Mouse (Mus musculus) limb, embryonic 10.5 days (tissue): ENCODE data around the gene Rinl. TPM values are rescaled to one million over a fixed set of nuclear protein-coding genes. Genes with fewer than 3 reads are reported as not detected.

ENCODE experiments used
- DNase-seq: peaks from one replicate; pipeline ENCODE4 v3.0.0-alpha.2; 2017; ENCODE audit warnings: low spot score
- H3K27ac ChIP-seq: fragments of 300-500 bp; sonication (generic); 2 replicates; pipeline ENCODE4 v1.5.1; 2016; ENCODE audit warnings: mild to moderate bottlenecking
- H3K27me3 ChIP-seq: fragments of 300-500 bp; sonication (generic); 2 replicates; pipeline ENCODE4 v1.6.1; 2016; ENCODE audit warnings: low read depth, mild to moderate bottlenecking; ENCODE audit not compliant: poor library complexity, severe bottlenecking
- H3K36me3 ChIP-seq: fragments of 300-500 bp; sonication (generic); 2 replicates; pipeline ENCODE4 v1.6.1; 2016; ENCODE audit warnings: mild to moderate bottlenecking, moderate library complexity
- H3K4me1 ChIP-seq: fragments of 300-500 bp; sonication (generic); 2 replicates; pipeline ENCODE4 v1.6.1; 2016
- H3K4me3 ChIP-seq: fragments of 300-500 bp; sonication (generic); 2 replicates; pipeline ENCODE4 v1.5.1; 2016; ENCODE audit warnings: mild to moderate bottlenecking, moderate library complexity
- H3K9me3 ChIP-seq: fragments of 300-500 bp; sonication (generic); replicated peaks from 2 replicates; pipeline ENCODE4 v1.6.1; 2016; ENCODE audit warnings: mild to moderate bottlenecking
- WGBS: fragments of 180-500 bp; shearing (Covaris S2); methylation state at CpG from one replicate; pipeline ENCODE4 v1.1.7; 2016; 5-methylcytosine and 5-hydroxymethylcytosine counted together
- polyA plus RNA-seq: library from polyadenylated mRNA; unstranded; fragments of >200 nt; fragmentation: Nextera tagmentation; extraction: Ambion mirVana; gene quantifications from 2 replicates; pipeline ENCODE4 v1.2.1, GENCODE M21; 2016

Gene Rinl
- polyA plus RNA-seq, result 2.7 and 3.0 TPM in 2 replicates

GRCm38 (mm10) chr7:28788307-28789195 is at the start of gene Rinl:
Gene Rinl (plus strand): TSS chr7:28788969.
- DNase-seq, result no peak
- no peaks in the 10 kb centered on the region for H3K27me3 ChIP-seq
- peaks cover 51% of the 10 kb centered on the region for H3K4me1 ChIP-seq
- no peaks in the 10 kb centered on the region for H3K9me3 ChIP-seq
- peaks cover 34% of the 10 kb centered on the region for H3K36me3 ChIP-seq
- whole genome bisulfite sequencing, result 64% methylated on average over 5 of the region's 5 CpGs
- H3K4me3 ChIP-seq, result no peak within 1 kb of the TSS; the same call in 1 of the 2 replicates
- H3K27ac ChIP-seq, result peak within 1 kb of the TSS; percentile 75

GRCm38 (mm10) chr7:28739829-28740228 is 48.9 kb upstream of the Rinl start:
- DNase-seq, result no peak
- Histone ChIP-seq H3K9me3 (no peaks in the 10 kb centered on the region), H3K4me3 (no peak overlapping the region), H3K4me1 (peaks cover 13% of the 10 kb centered on the region), H3K36me3 (peaks cover 64% of the 10 kb centered on the region), H3K27me3 (no peaks in the 10 kb centered on the region), H3K27ac (no peak overlapping the region)
- 96% methylated on average over 21 of the region's 21 CpGs for WGBS

- Histone ChIP-seq H3K27me3 (no peaks in the 10 kb centered on the region), H3K27ac (peak overlapping the region; percentile 95), H3K9me3 (no peaks in the 10 kb centered on the region), H3K36me3 (peaks cover 65% of the 10 kb centered on the region), H3K4me3 (peak overlapping the region; percentile 73), H3K4me1 (peaks cover 13% of the 10 kb centered on the region)
- WGBS, result 46% methylated on average over 9 of the region's 9 CpGs
- DNase-seq, result no peak
Observed at GRCm38 (mm10) chr7:28740949-28741348, 47.8 kb upstream of the Rinl start.

DNA sequence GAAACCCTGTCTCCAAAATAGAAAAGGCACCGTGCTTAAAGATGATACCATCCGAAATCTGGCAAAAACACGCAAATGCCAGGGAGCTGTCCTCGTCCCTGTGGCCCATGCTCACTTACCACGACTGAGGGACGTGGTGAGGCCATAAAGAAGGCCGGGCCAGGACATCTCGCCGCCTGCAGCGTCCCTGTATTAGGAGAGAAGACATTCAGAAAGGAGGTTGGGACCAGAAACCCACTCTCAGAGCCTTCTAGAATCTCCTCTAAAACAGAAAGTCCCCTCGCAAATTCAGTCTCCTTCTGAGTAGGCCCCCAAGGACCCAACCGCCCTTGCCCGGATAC is 47.4 kb upstream of the Rinl start:
- Histone ChIP-seq H3K36me3 (peaks cover 65% of the 10 kb centered on the region), H3K9me3 (no peaks in the 10 kb centered on the region), H3K4me1 (peaks cover 13% of the 10 kb centered on the region), H3K4me3 (peak overlapping the region; percentile 73), H3K27me3 (no peaks in the 10 kb centered on the region), H3K27ac (peak overlapping the region; percentile 95)
- 2% methylated on average over 13 of the region's 13 CpGs for WGBS
- no peak for DNase-seq

GRCm38 (mm10) chr7:28741709-28742438 is 46.9 kb upstream of the Rinl start, which contains the start of the genes Mrps12 and Sars2:
Gene Mrps12 (minus strand): TSS chr7:28741820.
Gene Sars2 (plus strand): TSS chr7:28741992.
- H3K4me3 ChIP-seq, result peak within 1 kb of the TSS; percentile 73
- peaks cover 13% of the 10 kb centered on the region for H3K4me1 ChIP-seq
- H3K27ac ChIP-seq, result peak within 1 kb of the TSS; percentile 95
- no peaks in the 10 kb centered on the region for H3K27me3 ChIP-seq
- DNase-seq, result peak; percentile 96
- under 1% methylated on average over 39 of the region's 39 CpGs for WGBS
- peaks cover 65% of the 10 kb centered on the region for H3K36me3 ChIP-seq
- no peaks in the 10 kb centered on the region for H3K9me3 ChIP-seq

GRCm38 (mm10) chr7:28749935-28750334 is 38.8 kb upstream of the Rinl start:
- Histone ChIP-seq H3K36me3 (peaks cover 87% of the 10 kb centered on the region), H3K4me1 (0 out of 2 replicates have a peak, but pooled peaks cover 3% of the 10 kb centered on the region), H3K27me3 (no peaks in the 10 kb centered on the region), H3K27ac (no peak overlapping the region), H3K4me3 (no peak overlapping the region), H3K9me3 (no peaks in the 10 kb centered on the region)
- 93% methylated on average over 7 of the region's 7 CpGs for WGBS
- no peak for DNase-seq

DNA sequence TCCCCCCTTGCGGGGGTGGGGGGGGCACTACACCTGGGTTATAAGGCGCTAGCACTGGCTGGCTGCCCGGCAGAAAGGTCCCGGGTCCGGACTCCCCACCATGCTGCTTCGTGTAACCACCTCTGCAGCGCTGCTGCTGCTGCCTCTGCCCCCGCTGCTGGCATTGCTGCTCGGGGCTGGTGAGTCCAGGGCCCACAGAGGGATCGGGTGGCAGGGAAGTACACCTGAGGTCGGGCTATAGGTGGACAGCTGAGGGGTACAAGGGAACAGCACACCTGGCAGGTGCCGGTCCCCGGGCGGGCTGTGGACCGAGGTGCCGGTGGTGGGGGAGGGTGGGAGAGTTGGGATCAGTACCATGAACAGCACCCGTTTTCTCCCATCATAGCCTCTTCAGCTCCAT is 32.7 kb upstream of the Rinl start, which contains the start of gene Ccer2:
Gene Ccer2 (plus strand): TSS at position 96 of the 400 bp plus-strand sequence.
- peak; percentile 47 for DNase-seq
- Histone ChIP-seq H3K4me1 (peaks cover 10% of the 10 kb centered on the region), H3K36me3 (peaks cover 64% of the 10 kb centered on the region), H3K4me3 (peak within 1 kb of the TSS; percentile 25; the same call in 1 of the 2 replicates), H3K27me3 (peaks cover 24% of the 10 kb centered on the region), H3K27ac (no peak within 1 kb of the TSS), H3K9me3 (no peaks in the 10 kb centered on the region)
- WGBS, result 4% methylated on average over 17 of the region's 17 CpGs

DNA sequence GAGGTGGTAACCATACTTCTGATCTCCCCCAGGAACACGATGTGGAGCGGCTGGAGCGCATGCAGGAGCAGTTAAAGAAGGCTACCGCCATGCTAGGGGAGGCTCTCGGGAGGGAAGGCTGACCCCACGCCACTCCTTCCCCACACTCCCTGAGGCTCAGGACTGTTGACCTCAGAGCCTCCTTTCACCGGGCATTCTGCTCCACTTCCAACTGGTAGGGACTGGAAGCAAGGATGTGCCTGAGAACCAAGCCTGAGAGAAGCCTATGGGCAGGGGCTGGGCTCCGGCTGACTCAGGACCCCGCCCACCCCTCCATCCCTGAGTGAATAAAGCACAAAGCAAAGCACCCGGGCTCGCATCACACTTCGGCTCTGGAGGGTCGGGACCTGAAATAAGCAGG is 30.1 kb upstream of the Rinl start:
- H3K4me1 ChIP-seq, result peaks cover 10% of the 10 kb centered on the region
- H3K36me3 ChIP-seq, result peaks cover 61% of the 10 kb centered on the region
- 85% methylated on average over 13 of the region's 13 CpGs for WGBS
- H3K27me3 ChIP-seq, result peaks cover 24% of the 10 kb centered on the region
- H3K9me3 ChIP-seq, result no peaks in the 10 kb centered on the region
- H3K27ac ChIP-seq, result no peak overlapping the region
- DNase-seq, result no peak
- H3K4me3 ChIP-seq, result no peak overlapping the region

DNA sequence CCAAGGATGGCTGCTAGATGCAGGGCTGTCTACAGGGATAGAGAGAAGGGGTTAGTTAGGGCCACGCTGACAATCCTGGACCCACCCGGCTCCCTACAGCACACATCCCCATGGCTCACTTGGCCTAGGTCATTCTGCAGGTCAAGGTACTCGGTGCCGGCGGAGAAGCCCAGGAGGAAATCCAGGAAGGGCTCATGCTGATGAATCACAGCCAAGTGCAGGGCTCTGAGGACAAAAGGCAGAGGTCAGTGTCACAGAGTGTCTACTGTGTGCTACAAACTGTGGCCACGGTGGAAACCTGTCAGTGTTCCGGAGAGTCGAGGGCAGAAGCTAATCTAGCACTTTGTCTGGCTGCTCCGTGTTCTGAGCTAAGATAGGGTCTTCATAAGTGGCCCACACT is 26.9 kb upstream of the Rinl start:
- WGBS, result 93% methylated on average over 9 of the region's 9 CpGs
- no peak overlapping the region for H3K27ac ChIP-seq
- peaks cover 5% of the 10 kb centered on the region for H3K27me3 ChIP-seq
- no peaks in the 10 kb centered on the region for H3K9me3 ChIP-seq
- DNase-seq, result no peak
- H3K4me1 ChIP-seq, result peaks cover 16% of the 10 kb centered on the region
- H3K4me3 ChIP-seq, result no peak overlapping the region
- H3K36me3 ChIP-seq, result peaks cover 51% of the 10 kb centered on the region

- Histone ChIP-seq H3K27me3 (no peaks in the 10 kb centered on the region), H3K4me3 (peak overlapping the region; percentile 83), H3K4me1 (peaks cover 27% of the 10 kb centered on the region), H3K36me3 (peaks cover 29% of the 10 kb centered on the region), H3K27ac (no peak overlapping the region), H3K9me3 (no peaks in the 10 kb centered on the region)
- no peak for DNase-seq
- 86% methylated on average over 6 of the region's 6 CpGs for whole genome bisulfite sequencing
Observed at GRCm38 (mm10) chr7:28765211-28765610, 23.6 kb upstream of the Rinl start.

GRCm38 (mm10) chr7:28766173-28766879 is 22.4 kb upstream of the Rinl start, which contains the start of gene Sirt2:
Gene Sirt2 (plus strand): TSS chr7:28766735.
- H3K36me3 ChIP-seq, result peaks cover 17% of the 10 kb centered on the region
- H3K27ac ChIP-seq, result peak within 1 kb of the TSS; percentile 81
- peak within 1 kb of the TSS; percentile 83 for H3K4me3 ChIP-seq
- peaks cover 27% of the 10 kb centered on the region for H3K4me1 ChIP-seq
- no peaks in the 10 kb centered on the region for H3K27me3 ChIP-seq
- H3K9me3 ChIP-seq, result no peaks in the 10 kb centered on the region
- WGBS, result under 1% methylated on average over 45 of the region's 45 CpGs
- peak; percentile 91 for DNase-seq

GRCm38 (mm10) chr7:28766910-28767309 is 21.9 kb upstream of the Rinl start:
- Histone ChIP-seq H3K27ac (peak overlapping the region; percentile 78), H3K4me1 (peaks cover 27% of the 10 kb centered on the region), H3K4me3 (peak overlapping the region; percentile 83), H3K9me3 (no peaks in the 10 kb centered on the region), H3K27me3 (no peaks in the 10 kb centered on the region), H3K36me3 (peaks cover 12% of the 10 kb centered on the region)
- 8% methylated on average over 14 of the region's 14 CpGs for WGBS
- DNase-seq, result no peak
